Mouse (Mus musculus): Measurements from ENCODE around the gene Olfr1369-ps1. TPM values are rescaled to one million over a fixed set of nuclear protein-coding genes. Genes with fewer than 3 reads are reported as not detected.

Olfr1369-ps1 gene
- polyA plus RNA-seq, 1 experiment = not detected

DNA sequence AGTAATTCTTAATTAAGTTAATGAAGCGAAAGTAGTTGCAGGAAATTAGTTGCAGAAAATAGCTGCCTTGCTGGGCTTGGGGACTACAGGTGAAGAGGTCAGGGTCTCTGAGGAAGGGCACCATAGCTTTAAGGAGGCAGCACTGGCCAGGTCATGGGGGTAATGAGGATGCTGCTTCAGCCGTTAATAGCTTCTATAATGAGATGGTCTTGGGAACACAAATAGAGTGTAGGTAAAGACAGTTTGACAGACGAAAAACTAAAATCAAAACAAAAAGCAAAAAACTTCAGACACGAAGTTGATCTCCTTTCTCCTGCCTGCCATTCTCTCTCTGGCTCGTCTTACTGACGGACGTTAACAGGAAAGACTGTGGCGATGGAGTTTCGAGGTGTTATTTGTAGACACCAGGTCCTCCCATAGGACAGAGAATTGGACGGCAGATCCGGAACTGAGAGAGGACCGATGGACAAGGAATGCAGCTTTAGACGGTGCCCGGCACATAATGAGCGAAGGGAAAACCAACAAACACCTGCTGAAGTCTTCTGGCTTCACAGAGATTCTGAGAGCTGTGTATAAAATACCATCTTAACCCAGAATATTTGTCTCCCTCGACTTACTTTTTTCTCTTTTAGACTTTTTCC, 57.2 kb downstream of the Olfr1369-ps1 start:
- peak in 1 of 2 experiments; percentile 50 for DNase-seq (ENCODE audit: extremely low spot score in 1 of 2, low spot score in 1 of 2)

Other genes with a start within 250 kb of the Olfr1369-ps1 start
- not detected in 2 replicates for gene Olfr1370, start 36.5 kb upstream of the Olfr1369-ps1 start, polyA plus RNA-seq (2012; rRNA removed)
- gene Olfr263, start 18.2 kb downstream of the Olfr1369-ps1 start, polyA plus RNA-seq (2012; rRNA removed) = not detected in 2 replicates
- gene Olfr1368, start 34.4 kb downstream of the Olfr1369-ps1 start, polyA plus RNA-seq (2012; rRNA removed) = not detected in 2 replicates
- 31.5 and 32.7 TPM in 2 replicates for gene Trim27, start 68.0 kb downstream of the Olfr1369-ps1 start, polyA plus RNA-seq (2012; rRNA removed)
- 0.08 TPM in 1 of 2 replicates, not detected in the other for gene Gpx5, start 181.2 kb downstream of the Olfr1369-ps1 start, polyA plus RNA-seq (2012; rRNA removed)
- gene Gpx6, start 200.6 kb downstream of the Olfr1369-ps1 start, polyA plus RNA-seq (2012; rRNA removed) = 0.50 and 1.3 TPM in 2 replicates
- not detected in 2 replicates for gene Olfr1367, start 235.4 kb downstream of the Olfr1369-ps1 start, polyA plus RNA-seq (2012; rRNA removed)

Data from frontal cortex, adult 2 months (tissue).